Mouse (Mus musculus) ES-E14 (cell line): ENCODE results near the gene Btbd18. TPM values are rescaled to one million over a fixed set of nuclear protein-coding genes. Genes with fewer than 3 reads are reported as not detected.
A peak's percentile ranks its signal among the peaks of the same experiment; 100 is the strongest.

Experiments
- DNase-seq: peaks from one replicate; pipeline ENCODE4 v3.0.0-alpha.2; 2013; ENCODE audit warnings: low read depth, low spot score
- H3K27ac ChIP-seq: 2 replicates; pipeline ENCODE4 v1.5.1; 2012; ENCODE audit warnings: low read depth, mild to moderate bottlenecking, low read length, moderate library complexity, mixed read lengths; ENCODE audit not compliant: poor library complexity, insufficient read depth, severe bottlenecking
- H3K36me3 ChIP-seq: 2 replicates; pipeline ENCODE4 v1.6.1; 2012; ENCODE audit warnings: mild to moderate bottlenecking, low read length, moderate library complexity, mixed read lengths; ENCODE audit not compliant: control insufficient read depth, poor library complexity, insufficient read depth, severe bottlenecking
- H3K4me1 ChIP-seq, 2 experiments: fragments of 150-350 bp in 1 of 2; sonication (generic) in 1 of 2; 2 replicates each; pipeline ENCODE4 v1.6.1; 2012; ENCODE audit warnings: low read length in 2 of 2, mild to moderate bottlenecking in 1 of 2, mixed read lengths in 1 of 2; ENCODE audit not compliant: control insufficient read depth in 2 of 2, insufficient read depth in 2 of 2, poor library complexity in 1 of 2
- H3K4me3 ChIP-seq, 2 experiments: fragments of 150-350 bp in 1 of 2; sonication (generic) in 1 of 2; 2 replicates each; pipeline ENCODE4 v1.5.1; 2012; ENCODE audit warnings: low read length in 2 of 2, low read depth in 1 of 2, mild to moderate bottlenecking in 1 of 2, mixed read lengths in 1 of 2; ENCODE audit not compliant: insufficient read depth in 1 of 2, poor library complexity in 1 of 2, severe bottlenecking in 1 of 2
- H3K9ac ChIP-seq: 2 replicates; pipeline ENCODE4 v1.6.1; 2012; ENCODE audit warnings: low read depth, mild to moderate bottlenecking, low read length, mixed read lengths; ENCODE audit not compliant: poor library complexity, insufficient read depth, severe bottlenecking
- H3K9me3 ChIP-seq: fragments of 150-350 bp; sonication (generic); 2 replicates; pipeline ENCODE4 v1.6.1; 2012; ENCODE audit warnings: low read depth, mild to moderate bottlenecking, low read length; ENCODE audit not compliant: control insufficient read depth, insufficient read depth
- CHD2 ChIP-seq: IDR thresholded peaks from 2 replicates; pipeline ENCODE4 v1.6.1; 2014; ENCODE audit warnings: mild to moderate bottlenecking, low read depth, low read length, inconsistent platforms
- HCFC1 ChIP-seq: IDR thresholded peaks from 2 replicates; pipeline ENCODE4 v1.6.1; 2012; ENCODE audit warnings: low read length, inconsistent platforms, borderline replicate concordance; ENCODE audit not compliant: insufficient read depth
- MAFK ChIP-seq: IDR thresholded peaks from 2 replicates; pipeline ENCODE4 v1.6.1; 2014; ENCODE audit warnings: mild to moderate bottlenecking, low read depth, low read length, inconsistent platforms; ENCODE audit not compliant: insufficient read depth
- ZC3H11A ChIP-seq: IDR thresholded peaks from 2 replicates; pipeline ENCODE4 v1.6.1; 2012; ENCODE audit warnings: low read depth, mild to moderate bottlenecking, inconsistent platforms, low read length, borderline replicate concordance
- ZNF384 ChIP-seq: IDR thresholded peaks from 2 replicates; pipeline ENCODE4 v1.6.1; 2012; ENCODE audit warnings: low read depth, low read length, inconsistent platforms
- in situ Hi-C, 2 experiments: fragments of 600-800 bp; cut with MboI; formaldehyde crosslinking; loops; one replicate each; pipeline ENCODE4 v1.15.1; 2025; ENCODE audit warnings: low sequenced_read_pairs in 2 of 2, inconsistent platforms in 1 of 2; ENCODE audit not compliant: unreplicated experiment in 2 of 2
- total RNA-seq: library from RNA; depleted of rRNA; stranded (reverse); fragments of 300-350 nt; gene quantifications from 2 replicates; pipeline ENCODE4 v1.2.3, GENCODE M21; 2012

The Btbd18 gene
- total RNA-seq, 1 experiment = 3.6 TPM

DNA sequence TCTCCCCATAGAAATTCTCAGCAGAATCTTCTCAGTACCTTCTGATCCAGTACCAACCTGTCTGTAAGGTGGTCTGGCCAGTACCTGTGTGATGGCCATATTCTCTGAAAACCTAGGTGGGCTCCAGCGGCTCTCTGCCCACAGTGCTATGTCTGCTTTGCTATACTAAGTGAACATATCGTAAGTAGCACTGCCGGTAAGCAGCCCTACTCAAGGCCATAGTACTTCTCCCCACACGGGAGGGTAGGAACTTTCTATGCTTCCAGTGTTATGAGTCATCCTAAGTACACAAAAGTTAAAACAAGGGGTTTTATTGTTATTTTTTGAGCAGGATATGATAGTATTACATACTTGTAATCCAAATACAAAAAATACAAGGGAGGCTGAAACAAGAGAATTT lies 24.9 kb upstream of the Btbd18 start:
- in situ Hi-C loops = no loop called here
- Histone ChIP-seq H3K4me1 (peaks cover 19 to 20% of the 10 kb centered on the region in 2 experiments), H3K9me3 (no peaks in the 10 kb centered on the region), H3K4me3 (no peak overlapping the region), H3K27ac (no peak overlapping the region; the same call in 1 of the 2 replicates), H3K36me3 (no peaks in the 10 kb centered on the region), H3K9ac (no peak overlapping the region)
- TF ChIP-seq HCFC1 (no peak), ZNF384 (no peak), ZC3H11A (no peak), CHD2 (no peak), MAFK (no peak)
- DNase-seq = no peak

- Histone ChIP-seq H3K9ac (no peak overlapping the region), H3K9me3 (no peaks in the 10 kb centered on the region), H3K4me3 (no peak overlapping the region), H3K4me1 (peaks cover 19 to 20% of the 10 kb centered on the region in 2 experiments), H3K27ac (peak overlapping the region; percentile 41), H3K36me3 (no peaks in the 10 kb centered on the region)
- in situ Hi-C loops = no loop called here
- TF ChIP-seq HCFC1 = no peak
- TF ChIP-seq CHD2 = no peak
- no peak for TF ChIP-seq ZNF384
- no peak for TF ChIP-seq MAFK
- TF ChIP-seq ZC3H11A = no peak
- DNase-seq = no peak
These were observed 23.9 kb upstream of the Btbd18 start for GRCm38 (mm10) chr2:84634934-84635482.

- no peak overlapping the region for H3K9ac ChIP-seq
These were observed 23.3 kb upstream of the Btbd18 start for GRCm38 (mm10) chr2:84635611-84636010.

DNA sequence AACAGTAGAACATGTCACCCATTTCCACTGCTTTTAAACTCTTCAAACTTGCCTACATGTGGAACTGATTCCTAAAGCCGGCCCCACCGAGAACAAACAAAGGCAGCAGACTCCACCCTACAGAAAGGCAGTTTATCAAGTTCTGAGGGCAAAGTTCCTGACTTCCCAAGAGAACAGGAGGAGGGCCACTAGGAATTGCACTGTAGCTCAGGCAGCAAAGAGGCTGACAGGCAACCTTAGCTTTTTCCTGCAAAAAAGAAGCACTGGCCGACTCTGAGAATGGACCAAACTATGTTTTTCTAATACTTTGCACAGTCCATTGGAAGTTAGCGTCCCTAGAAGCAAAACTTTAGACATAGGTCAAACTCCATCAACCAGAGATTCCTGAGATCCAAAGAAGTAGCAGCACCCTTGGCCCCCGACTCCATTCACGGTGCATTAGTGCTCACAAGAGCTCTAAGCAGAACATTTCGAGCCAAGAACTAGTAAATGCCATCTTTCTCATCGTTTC lies 22.6 kb upstream of the Btbd18 start:
- TF ChIP-seq ZC3H11A (no peak), MAFK (no peak), HCFC1 (no peak), ZNF384 (no peak), CHD2 (no peak)

More at GRCm38 (mm10) chr2:84635611-84636010, 23.3 kb upstream of the Btbd18 start:
- Histone ChIP-seq H3K4me1 (peaks cover 19 to 20% of the 10 kb centered on the region in 2 experiments), H3K36me3 (no peaks in the 10 kb centered on the region), H3K9me3 (no peaks in the 10 kb centered on the region), H3K27ac (peak overlapping the region; percentile 61), H3K4me3 (peak overlapping the region in 1 of 2 experiments; percentile 23; a peak in 1 of 4 replicates)
- DNase-seq = no peak
- in situ Hi-C loops = no loop called here
- no peak for TF ChIP-seq ZC3H11A
- TF ChIP-seq MAFK = no peak
- TF ChIP-seq CHD2 = no peak
- TF ChIP-seq HCFC1 = no peak
- TF ChIP-seq ZNF384 = no peak

More for the DNA sequence above, 22.6 kb upstream of the Btbd18 start:
- Histone ChIP-seq H3K4me1 (peaks cover 19 to 20% of the 10 kb centered on the region in 2 experiments), H3K4me3 (peak overlapping the region in 1 of 2 experiments; percentile 23; a peak in 1 of 4 replicates), H3K9ac (no peak overlapping the region), H3K36me3 (no peaks in the 10 kb centered on the region), H3K27ac (peak overlapping the region; percentile 61; the same call in 1 of the 2 replicates), H3K9me3 (no peaks in the 10 kb centered on the region)
- in situ Hi-C loops = no loop called here
- no peak for DNase-seq
